Mouse (Mus musculus) heart, embryonic 14.5 days (tissue): ENCODE measurements around the gene Wdr17. TPM values are rescaled to one million over a fixed set of nuclear protein-coding genes. Genes with fewer than 3 reads are reported as not detected.
"Not testable (repeated sequence)": the region's sequence is repeated elsewhere in the genome, so short reads cannot be mapped to it uniquely, and the experiment has no call there.

Experiments used
- ATAC-seq: fragments of 200-750 bp; cut with Nextera tagmentation; 2 replicates; pipeline ENCODE4 v1.8.0; 2017; ENCODE audit warnings: low read depth, moderate TSS enrichment; ENCODE audit not compliant: insufficient number of reproducible peaks, insufficient read depth, low FRiP score
- H3K27ac ChIP-seq, 2 experiments: fragments of 200-500 bp in 1 of 2; fragments of 300-500 bp in 1 of 2; sonication (generic) in 1 of 2; replicated peaks in 1 of 2; 2 replicates each; pipeline ENCODE4 v1.5.1; 2012 to 2014; ENCODE audit warnings: low read depth in 2 of 2, low read length in 2 of 2, control low read depth in 1 of 2, mild to moderate bottlenecking in 1 of 2, mixed read lengths in 1 of 2; ENCODE audit not compliant: control insufficient read depth in 1 of 2, insufficient read depth in 1 of 2
- H3K27me3 ChIP-seq: fragments of 300-500 bp; sonication (generic); 2 replicates; pipeline ENCODE4 v1.6.1; 2014; ENCODE audit warnings: mild to moderate bottlenecking, low read length, control low read depth; ENCODE audit not compliant: control insufficient read depth, insufficient read depth
- H3K36me3 ChIP-seq: fragments of 300-500 bp; sonication (generic); 2 replicates; pipeline ENCODE4 v1.6.1; 2014; ENCODE audit warnings: mild to moderate bottlenecking, control low read depth, low read length, mixed read lengths; ENCODE audit not compliant: control insufficient read depth, insufficient read depth
- H3K4me1 ChIP-seq, 2 experiments: fragments of 200-500 bp in 1 of 2; fragments of 300-500 bp in 1 of 2; sonication (generic) in 1 of 2; 2 replicates each; pipeline ENCODE4 v1.6.1; 2012 to 2014; ENCODE audit warnings: low read length in 2 of 2, control low read depth in 1 of 2, mixed read lengths in 1 of 2; ENCODE audit not compliant: control insufficient read depth in 2 of 2, insufficient read depth in 2 of 2
- H3K4me2 ChIP-seq: fragments of 300-500 bp; sonication (generic); 2 replicates; pipeline ENCODE4 v1.6.1; 2014; ENCODE audit warnings: mild to moderate bottlenecking, low read length
- H3K4me3 ChIP-seq, 2 experiments: fragments of 200-500 bp in 1 of 2; fragments of 300-500 bp in 1 of 2; sonication (generic) in 1 of 2; 2 replicates each; pipeline ENCODE4 v1.5.1; 2012 to 2014; ENCODE audit warnings: low read length in 2 of 2, mild to moderate bottlenecking in 2 of 2, control low read depth in 1 of 2, low read depth in 1 of 2, moderate library complexity in 1 of 2; ENCODE audit not compliant: control insufficient read depth in 1 of 2, insufficient read depth in 1 of 2
- H3K9ac ChIP-seq: fragments of 300-500 bp; sonication (generic); 2 replicates; pipeline ENCODE4 v1.6.1; 2014; ENCODE audit warnings: mild to moderate bottlenecking, low read length
- H3K9me3 ChIP-seq: fragments of 300-500 bp; sonication (generic); 2 replicates; pipeline ENCODE4 v1.6.1; 2016; ENCODE audit warnings: low read length, control low read depth; ENCODE audit not compliant: control insufficient read depth
- WGBS: fragments of 180-500 bp; shearing (Covaris S2); extraction: QIAGEN DNeasy Blood & Tissue Kit; methylation state at CpG from one replicate; pipeline ENCODE4 v1.1.7; 2014; 5-methylcytosine and 5-hydroxymethylcytosine counted together
- polyA plus RNA-seq: library from polyadenylated mRNA; unstranded; fragments of >200 nt; fragmentation: Nextera tagmentation; extraction: Ambion mirVana; gene quantifications from 2 replicates; pipeline ENCODE4 v1.2.1, GENCODE M21; 2014

Wdr17 gene
- polyA plus RNA-seq, 1 experiment from 2014 or later = 0.53 TPM

GRCm38 (mm10) chr8:54638634-54639033 lies 248.3 kb downstream of the Wdr17 start:
- Histone ChIP-seq H3K36me3 (no peaks in the 10 kb centered on the region), H3K4me2 (no peak overlapping the region), H3K9me3 (no peaks in the 10 kb centered on the region), H3K27ac (no peak overlapping the region), H3K9ac (no peak overlapping the region), H3K27me3 (no peaks in the 10 kb centered on the region), H3K4me3 (no peak overlapping the region), H3K4me1 (no peaks in the 10 kb centered on the region; a peak in 1 of 4 replicates)
- no peak for ATAC-seq
- 70% methylated on average over 4 of the region's 4 CpGs for WGBS

- H3K27me3 ChIP-seq, H3K4me3 ChIP-seq, H3K9ac ChIP-seq, ATAC-seq, H3K4me2 ChIP-seq, H3K4me1 ChIP-seq, H3K27ac ChIP-seq, H3K36me3 ChIP-seq, H3K9me3 ChIP-seq: not testable (repeated sequence)
- 75% methylated on average over 17 of the region's 17 CpGs for WGBS
Observed at GRCm38 (mm10) chr8:54616710-54617109, 270.3 kb downstream of the Wdr17 start.

- H3K4me3 ChIP-seq = no peak overlapping the region
- 53% methylated on average over 4 of the region's 4 CpGs for WGBS
- H3K4me2 ChIP-seq = no peak overlapping the region
- H3K27me3 ChIP-seq = no peaks in the 10 kb centered on the region
- H3K9me3 ChIP-seq = no peaks in the 10 kb centered on the region
- H3K9ac ChIP-seq = no peak overlapping the region
- H3K27ac ChIP-seq = peak overlapping the region; percentile 69 to 72; a peak in 3 of 4 replicates
- peaks cover 4 to 20% of the 10 kb centered on the region in 2 experiments for H3K4me1 ChIP-seq
- no peak for ATAC-seq
- no peaks in the 10 kb centered on the region for H3K36me3 ChIP-seq
Observed at GRCm38 (mm10) chr8:54610238-54610637, 276.7 kb downstream of the Wdr17 start.

GRCm38 (mm10) chr8:54609336-54609735 lies 277.6 kb downstream of the Wdr17 start:
- peaks cover 4 to 20% of the 10 kb centered on the region in 2 experiments for H3K4me1 ChIP-seq
- no peaks in the 10 kb centered on the region for H3K9me3 ChIP-seq
- H3K4me2 ChIP-seq = no peak overlapping the region
- 27% methylated on average over 2 of the region's 2 CpGs for WGBS
- H3K36me3 ChIP-seq = no peaks in the 10 kb centered on the region
- no peak overlapping the region for H3K9ac ChIP-seq
- no peak overlapping the region for H3K4me3 ChIP-seq
- no peaks in the 10 kb centered on the region for H3K27me3 ChIP-seq
- peak; percentile 56 for ATAC-seq
- peak overlapping the region; percentile 44 to 70; a peak in 3 of 4 replicates for H3K27ac ChIP-seq

- Histone ChIP-seq H3K9ac (no peak overlapping the region), H3K36me3 (no peaks in the 10 kb centered on the region), H3K27ac (no peak overlapping the region), H3K4me2 (no peak overlapping the region), H3K4me1 (peaks cover 6 to 11% of the 10 kb centered on the region in 2 experiments), H3K9me3 (no peaks in the 10 kb centered on the region), H3K4me3 (no peak overlapping the region), H3K27me3 (no peaks in the 10 kb centered on the region)
- WGBS = 78% methylated on average over 4 of the region's 4 CpGs
- ATAC-seq = no peak
Observed at GRCm38 (mm10) chr8:54603440-54603839, 283.5 kb downstream of the Wdr17 start.

- H3K9ac ChIP-seq = peak within 1 kb of the TSS; percentile 39; the same call in 1 of the 2 replicates
- peak within 1 kb of the TSS; percentile 66 for H3K4me2 ChIP-seq
- peak within 1 kb of the TSS; percentile 35 to 38 for H3K4me3 ChIP-seq
- H3K27me3 ChIP-seq = no peaks in the 10 kb centered on the region
- H3K27ac ChIP-seq = peak within 1 kb of the TSS; percentile 24 to 41; a peak in 1 of 4 replicates
- H3K9me3 ChIP-seq = no peaks in the 10 kb centered on the region
- 7% methylated on average over 21 of the region's 21 CpGs for WGBS
- no peaks in the 10 kb centered on the region for H3K36me3 ChIP-seq
- peaks cover 6 to 8% of the 10 kb centered on the region in 2 experiments for H3K4me1 ChIP-seq
- peak; percentile 71 for ATAC-seq
Observed at GRCm38 (mm10) chr8:54600671-54601251, 286.2 kb downstream of the Wdr17 start, which contains the start of gene Spata4. Gene Spata4 (plus strand): TSS chr8:54600781.

GRCm38 (mm10) chr8:54597386-54597785 lies 289.6 kb downstream of the Wdr17 start:
- ATAC-seq = no peak
- no peaks in the 10 kb centered on the region for H3K36me3 ChIP-seq
- 82% methylated on average over 2 of the region's 2 CpGs for WGBS
- no peak overlapping the region for H3K4me2 ChIP-seq
- H3K27me3 ChIP-seq = no peaks in the 10 kb centered on the region
- no peak overlapping the region for H3K4me3 ChIP-seq
- H3K4me1 ChIP-seq = peaks cover 6 to 8% of the 10 kb centered on the region in 2 experiments
- H3K9me3 ChIP-seq = no peaks in the 10 kb centered on the region
- H3K9ac ChIP-seq = no peak overlapping the region
- no peak overlapping the region for H3K27ac ChIP-seq

GRCm38 (mm10) chr8:54596940-54597339 lies 290.0 kb downstream of the Wdr17 start:
- no peaks in the 10 kb centered on the region for H3K36me3 ChIP-seq
- peaks cover 6 to 8% of the 10 kb centered on the region in 2 experiments for H3K4me1 ChIP-seq
- 69% methylated on average over 2 of the region's 2 CpGs for WGBS
- H3K9ac ChIP-seq = no peak overlapping the region
- ATAC-seq = no peak
- no peak overlapping the region for H3K27ac ChIP-seq
- no peaks in the 10 kb centered on the region for H3K9me3 ChIP-seq
- no peak overlapping the region for H3K4me3 ChIP-seq
- no peak overlapping the region for H3K4me2 ChIP-seq
- no peaks in the 10 kb centered on the region for H3K27me3 ChIP-seq
